Mouse (Mus musculus) hindbrain, embryonic 11.5 days (tissue): ENCODE data around the gene Prkcq. TPM values are rescaled to one million over a fixed set of nuclear protein-coding genes. Genes with fewer than 3 reads are reported as not detected.

Experiments used
- ATAC-seq: fragments of 200-750 bp; cut with Nextera tagmentation; 2 replicates; pipeline ENCODE4 v1.8.0; 2017; ENCODE audit warnings: mild to moderate bottlenecking, moderate TSS enrichment, moderate library complexity; ENCODE audit not compliant: low FRiP score
- DNase-seq: peaks from one replicate; pipeline ENCODE4 v3.0.0-alpha.2; 2015; ENCODE audit warnings: low spot score
- H3K27ac ChIP-seq: fragments of 300-500 bp; sonication (generic); 2 replicates; pipeline ENCODE4 v1.5.1; 2014; ENCODE audit warnings: mild to moderate bottlenecking, low read depth, low read length
- H3K27me3 ChIP-seq: fragments of 300-500 bp; sonication (generic); 2 replicates; pipeline ENCODE4 v1.6.1; 2014; ENCODE audit warnings: mild to moderate bottlenecking, low read length, moderate library complexity, mixed read lengths; ENCODE audit not compliant: control insufficient read depth, insufficient read depth
- H3K36me3 ChIP-seq: fragments of 300-500 bp; sonication (generic); 2 replicates; pipeline ENCODE4 v1.6.1; 2014; ENCODE audit warnings: mild to moderate bottlenecking, low read length, moderate library complexity, mixed read lengths; ENCODE audit not compliant: control insufficient read depth, insufficient read depth
- H3K4me1 ChIP-seq: fragments of 300-500 bp; sonication (generic); replicated peaks from 2 replicates; pipeline ENCODE4 v1.6.1; 2014; ENCODE audit warnings: low read length, mixed read lengths; ENCODE audit not compliant: control insufficient read depth, insufficient read depth
- H3K4me2 ChIP-seq: fragments of 300-500 bp; sonication (generic); replicated peaks from 2 replicates; pipeline ENCODE4 v1.6.1; 2014; ENCODE audit warnings: mild to moderate bottlenecking, low read depth, low read length
- H3K4me3 ChIP-seq: fragments of 300-500 bp; sonication (generic); 2 replicates; pipeline ENCODE4 v1.5.1; 2014; ENCODE audit warnings: low read depth, low read length
- H3K9ac ChIP-seq: fragments of 300-500 bp; sonication (generic); 2 replicates; pipeline ENCODE4 v1.6.1; 2014; ENCODE audit warnings: low read depth, low read length
- H3K9me3 ChIP-seq: fragments of 300-500 bp; sonication (generic); 2 replicates; pipeline ENCODE4 v1.6.1; 2016; ENCODE audit warnings: low read length; ENCODE audit not compliant: control insufficient read depth
- WGBS: fragments of 180-500 bp; shearing (Covaris S2); extraction: QIAGEN DNeasy Blood & Tissue Kit; methylation state at CpG from one replicate; pipeline ENCODE4 v1.1.7; 2014; 5-methylcytosine and 5-hydroxymethylcytosine counted together
- polyA plus RNA-seq: library from polyadenylated mRNA; unstranded; fragments of >200 nt; fragmentation: Nextera tagmentation; extraction: Ambion mirVana; gene quantifications from 2 replicates; pipeline ENCODE4 v1.2.1, GENCODE M21; 2014

Prkcq gene
- polyA plus RNA-seq, 1 experiment from 2014 or later, result 3.1 TPM

DNA sequence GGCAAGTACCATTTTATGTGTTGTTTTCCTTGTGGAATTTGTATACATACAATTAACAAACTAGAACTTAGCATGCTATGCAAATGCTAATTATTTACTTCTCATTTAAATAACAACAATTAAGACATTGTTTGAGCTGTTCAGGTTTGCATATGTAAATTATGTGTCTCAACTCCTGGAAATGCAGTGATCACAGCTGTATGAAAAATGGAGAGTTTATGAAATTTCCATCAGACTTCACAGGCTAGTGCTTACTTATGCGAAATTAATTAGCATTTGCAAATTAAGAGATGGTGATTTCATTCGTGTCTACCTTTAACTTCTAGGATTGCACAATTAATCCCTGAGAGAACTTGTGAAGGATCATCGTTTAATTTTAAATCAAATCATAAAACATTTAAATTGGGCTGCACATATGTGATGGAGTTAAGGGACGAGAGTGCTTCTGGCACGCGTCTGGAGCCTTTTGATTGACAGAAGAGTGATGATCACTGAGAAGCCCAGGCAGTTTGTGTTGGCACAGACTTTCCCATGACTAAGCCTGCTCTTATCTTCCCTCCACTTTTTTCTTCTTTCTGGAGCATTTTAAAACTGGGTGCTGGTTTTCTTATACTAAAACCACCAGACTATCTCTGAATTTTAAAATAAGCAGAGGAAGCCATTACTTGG is 20.1 kb upstream of the Prkcq start:
- Histone ChIP-seq H3K9me3 (no peaks in the 10 kb centered on the region), H3K4me2 (no peak overlapping the region), H3K27me3 (no peaks in the 10 kb centered on the region), H3K4me3 (no peak overlapping the region), H3K4me1 (no peaks in the 10 kb centered on the region), H3K27ac (no peak overlapping the region), H3K36me3 (no peaks in the 10 kb centered on the region), H3K9ac (no peak overlapping the region)
- no peak for ATAC-seq
- WGBS, result 87% methylated on average over 6 of the region's 6 CpGs
- no peak for DNase-seq

DNA sequence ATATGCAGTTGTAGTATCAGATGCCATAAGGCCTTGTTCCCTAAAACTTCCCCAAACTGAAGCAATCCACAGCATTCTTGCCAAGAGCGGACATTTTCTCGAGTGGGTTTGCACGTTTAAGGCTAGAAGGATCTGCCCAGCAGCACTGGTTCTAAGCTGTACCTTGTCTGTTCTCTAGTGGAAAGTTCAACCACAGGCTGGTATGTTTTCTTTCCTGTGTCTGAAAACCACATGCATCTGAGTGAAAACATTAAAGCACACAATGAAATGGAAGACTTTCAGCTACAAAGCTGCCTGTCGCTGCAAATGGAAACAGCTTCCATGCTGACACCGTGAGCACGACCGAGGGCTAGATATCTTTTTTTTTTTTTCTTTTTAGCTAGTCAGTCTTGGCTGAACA is 12.3 kb upstream of the Prkcq start:
- Histone ChIP-seq H3K4me2 (no peak overlapping the region), H3K9me3 (no peaks in the 10 kb centered on the region), H3K4me3 (no peak overlapping the region), H3K4me1 (no peaks in the 10 kb centered on the region), H3K9ac (no peak overlapping the region), H3K27me3 (no peaks in the 10 kb centered on the region), H3K27ac (no peak overlapping the region), H3K36me3 (no peaks in the 10 kb centered on the region)
- 89% methylated on average over 7 of the region's 7 CpGs for WGBS
- DNase-seq, result no peak
- ATAC-seq, result no peak

DNA sequence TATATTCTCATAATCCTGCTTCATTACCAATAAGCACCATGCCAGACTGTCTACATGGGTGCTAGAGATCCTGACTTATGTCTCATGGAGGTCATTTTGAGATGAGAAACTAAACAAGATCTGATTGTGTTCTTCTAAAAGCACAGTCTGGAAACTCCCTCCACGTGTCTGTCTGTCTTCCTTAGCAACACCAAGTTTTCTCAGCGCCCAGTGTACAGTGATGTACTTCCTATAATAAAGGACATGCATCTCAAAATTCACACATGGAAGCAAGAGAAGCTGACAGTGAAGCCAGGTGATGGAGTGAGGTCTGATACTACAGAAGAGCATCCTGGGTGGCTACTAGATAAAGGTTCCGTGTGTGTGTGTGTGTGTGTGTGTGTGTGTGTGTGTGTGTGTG is 11.2 kb upstream of the Prkcq start:
- 83% methylated on average over 3 of the region's 3 CpGs for WGBS
- no peak for ATAC-seq
- DNase-seq, result no peak
- Histone ChIP-seq H3K27ac (no peak overlapping the region), H3K27me3 (no peaks in the 10 kb centered on the region), H3K36me3 (no peaks in the 10 kb centered on the region), H3K9me3 (no peaks in the 10 kb centered on the region), H3K4me1 (no peaks in the 10 kb centered on the region), H3K4me2 (no peak overlapping the region), H3K4me3 (no peak overlapping the region), H3K9ac (no peak overlapping the region)

DNA sequence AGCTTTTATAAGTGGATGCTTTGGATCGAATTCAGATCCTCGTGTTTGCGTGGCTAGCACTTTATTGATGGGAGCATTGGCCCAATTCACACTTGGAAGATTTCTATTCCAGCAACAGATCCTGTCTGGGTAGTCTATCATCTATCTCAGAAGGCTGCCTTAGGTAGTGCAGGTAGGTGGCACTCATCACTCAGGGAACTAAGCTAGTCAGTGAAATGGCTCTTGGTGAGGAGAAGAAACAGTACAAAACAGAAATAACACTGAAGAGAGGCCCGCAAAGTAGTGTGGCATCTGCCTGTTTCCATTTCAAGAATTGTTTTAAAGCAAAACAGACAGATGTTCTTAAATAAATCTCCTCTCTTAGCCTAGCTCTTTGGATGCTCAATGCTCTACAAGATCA is 10.6 kb upstream of the Prkcq start:
- Histone ChIP-seq H3K9me3 (no peaks in the 10 kb centered on the region), H3K4me3 (no peak overlapping the region), H3K27me3 (no peaks in the 10 kb centered on the region), H3K9ac (no peak overlapping the region), H3K36me3 (no peaks in the 10 kb centered on the region), H3K4me2 (no peak overlapping the region), H3K4me1 (no peaks in the 10 kb centered on the region), H3K27ac (no peak overlapping the region)
- WGBS, result 91% methylated on average over 4 of the region's 4 CpGs
- DNase-seq, result no peak
- ATAC-seq, result no peak

DNA sequence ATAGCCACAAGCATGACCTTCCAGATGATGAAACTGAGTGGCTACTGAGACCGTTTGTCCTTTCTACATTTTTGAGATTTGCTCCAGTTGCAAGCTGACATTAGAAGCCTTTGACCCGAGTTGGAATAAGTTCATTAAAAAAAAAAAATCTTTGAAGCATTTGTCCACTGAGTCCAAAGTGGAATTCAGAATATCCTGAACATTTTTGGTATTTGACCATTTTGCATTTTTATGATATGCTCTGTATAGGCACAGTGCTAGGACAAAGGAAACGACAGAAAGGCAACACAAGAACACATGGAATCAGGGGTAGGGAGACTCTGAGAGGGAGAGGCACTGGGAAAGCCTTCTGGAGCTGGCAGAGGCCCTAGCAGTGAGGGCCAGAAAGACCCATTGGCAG is 9.2 kb upstream of the Prkcq start:
- Histone ChIP-seq H3K36me3 (no peaks in the 10 kb centered on the region), H3K4me2 (no peak overlapping the region), H3K4me1 (no peaks in the 10 kb centered on the region), H3K27me3 (no peaks in the 10 kb centered on the region), H3K9me3 (no peaks in the 10 kb centered on the region), H3K9ac (no peak overlapping the region), H3K4me3 (no peak overlapping the region), H3K27ac (no peak overlapping the region)
- DNase-seq (no peak), ATAC-seq (no peak)
- WGBS, result 76% methylated on average over 3 of the region's 3 CpGs

DNA sequence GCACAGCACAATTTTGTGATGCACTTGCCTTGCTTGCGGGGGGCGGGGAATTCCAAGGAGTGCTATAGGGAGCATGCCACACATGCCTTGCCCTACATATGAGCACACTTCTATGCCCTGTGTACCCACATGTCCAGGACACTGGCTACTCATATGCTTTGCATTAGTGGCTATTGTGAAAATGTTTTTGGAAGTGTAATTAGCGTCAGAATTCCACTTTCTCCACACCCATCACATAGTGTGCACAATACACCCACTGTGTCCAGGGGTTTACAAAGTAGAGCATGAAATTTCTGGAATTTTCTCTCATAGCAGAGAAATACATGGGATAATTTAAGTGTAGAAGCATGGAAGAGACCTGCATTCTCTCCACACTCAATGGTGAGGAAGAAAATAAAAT is 7.7 kb upstream of the Prkcq start:
- H3K36me3 ChIP-seq, result no peaks in the 10 kb centered on the region
- H3K4me3 ChIP-seq, result no peak overlapping the region
- no peak for DNase-seq
- H3K9ac ChIP-seq, result no peak overlapping the region
- H3K27ac ChIP-seq, result no peak overlapping the region
- H3K9me3 ChIP-seq, result no peaks in the 10 kb centered on the region
- H3K4me2 ChIP-seq, result no peak overlapping the region
- no peaks in the 10 kb centered on the region for H3K27me3 ChIP-seq
- 75% methylated on average over 3 of the region's 3 CpGs for WGBS
- no peaks in the 10 kb centered on the region for H3K4me1 ChIP-seq
- no peak for ATAC-seq

DNA sequence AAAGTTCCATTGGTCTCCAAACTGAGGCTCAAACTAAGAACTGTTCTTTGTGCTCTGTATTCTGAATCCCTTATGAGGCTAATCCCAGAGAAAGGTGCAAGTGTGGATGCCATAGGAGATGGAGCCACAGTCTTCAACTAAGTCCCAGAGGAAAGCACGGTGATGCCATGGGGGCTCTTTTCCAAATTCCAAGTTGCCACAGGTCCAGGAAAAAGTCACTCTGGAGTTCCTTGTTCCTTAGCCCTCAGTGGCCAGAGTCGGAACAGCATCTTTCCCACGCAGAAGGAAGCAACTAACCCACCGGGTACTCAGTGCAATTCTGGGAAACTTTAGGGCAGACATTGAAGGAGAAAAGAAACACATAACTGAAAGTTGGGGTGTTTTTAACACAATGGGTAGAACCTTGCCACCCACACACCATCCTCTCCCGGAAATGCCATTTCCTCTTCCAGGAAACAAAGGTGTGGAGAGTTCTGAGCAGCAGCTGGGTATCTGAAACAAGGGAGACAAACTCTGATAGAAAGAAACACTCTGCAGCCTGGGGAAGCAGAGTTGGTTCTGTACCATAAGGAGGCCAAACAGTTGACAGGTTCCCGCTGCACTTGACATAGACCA is 2.1 kb upstream of the Prkcq start:
- Histone ChIP-seq H3K9ac (no peak overlapping the region), H3K4me2 (no peak overlapping the region), H3K27ac (no peak overlapping the region), H3K36me3 (no peaks in the 10 kb centered on the region), H3K4me3 (no peak overlapping the region), H3K9me3 (no peaks in the 10 kb centered on the region), H3K27me3 (peaks cover 3% of the 10 kb centered on the region; the same call in 1 of the 2 replicates), H3K4me1 (no peaks in the 10 kb centered on the region)
- ATAC-seq, result no peak
- WGBS, result 73% methylated on average over 6 of the region's 6 CpGs
- DNase-seq, result no peak

DNA sequence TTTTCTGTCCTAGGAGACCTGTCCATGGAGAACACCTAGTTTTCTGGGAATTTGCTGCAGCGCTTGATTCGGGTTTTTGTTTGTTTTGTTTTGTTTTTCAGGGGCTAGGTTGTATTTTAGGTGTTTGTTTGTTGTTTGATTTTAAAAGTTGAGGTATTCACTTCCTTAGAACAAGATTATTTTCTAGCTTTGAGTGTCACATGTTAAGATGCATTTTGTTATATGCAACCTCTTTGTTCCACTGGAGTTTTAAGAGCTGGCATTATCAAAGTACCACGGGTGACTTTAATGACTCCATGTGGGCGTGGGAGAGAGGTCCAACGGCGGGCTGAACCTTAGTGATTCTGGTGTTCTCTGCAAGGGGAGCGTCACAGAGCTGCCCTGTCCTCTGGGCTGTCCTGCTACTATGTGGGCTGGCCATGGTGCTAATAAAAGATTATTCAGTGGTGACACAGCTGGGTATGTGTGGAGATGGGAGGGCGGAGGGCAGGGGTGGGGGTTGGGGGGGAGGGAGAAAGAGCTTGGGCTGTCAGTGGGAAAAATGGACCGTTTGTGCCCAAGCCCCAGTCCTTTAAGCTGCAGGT is 1.0 kb downstream of the Prkcq start:
- Histone ChIP-seq H3K4me1 (no peaks in the 10 kb centered on the region), H3K27ac (no peak overlapping the region), H3K27me3 (peaks cover 3% of the 10 kb centered on the region; the same call in 1 of the 2 replicates), H3K9ac (no peak overlapping the region), H3K4me2 (peak overlapping the region; percentile 77), H3K9me3 (no peaks in the 10 kb centered on the region), H3K36me3 (no peaks in the 10 kb centered on the region), H3K4me3 (no peak overlapping the region; the same call in 1 of the 2 replicates)
- peak; percentile 28 for DNase-seq
- ATAC-seq, result peak; percentile 55
- WGBS, result 17% methylated on average over 9 of the region's 9 CpGs

DNA sequence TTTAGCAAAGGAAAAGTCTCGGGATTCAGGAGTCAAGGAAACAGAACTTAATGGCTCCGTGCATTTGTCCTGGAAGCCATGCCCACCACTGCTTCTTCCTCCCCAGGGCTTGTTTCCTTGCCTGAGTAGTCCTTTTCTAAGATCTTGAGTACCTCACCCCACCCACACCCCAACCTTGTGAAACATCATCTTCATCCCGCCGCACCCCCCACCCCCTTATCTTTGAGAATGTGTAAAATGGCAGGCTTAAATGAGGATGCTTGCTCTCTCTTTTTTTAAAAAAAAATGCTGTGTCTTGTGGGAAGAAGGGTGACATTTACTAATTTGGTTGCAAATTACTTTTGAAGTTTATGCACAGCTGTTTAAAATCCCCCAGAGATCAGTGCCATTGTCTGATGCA is 1.6 kb downstream of the Prkcq start:
- no peak overlapping the region for H3K9ac ChIP-seq
- no peaks in the 10 kb centered on the region for H3K9me3 ChIP-seq
- no peaks in the 10 kb centered on the region for H3K36me3 ChIP-seq
- 46% methylated on average over 4 of the region's 4 CpGs for WGBS
- no peaks in the 10 kb centered on the region for H3K4me1 ChIP-seq
- no peak overlapping the region for H3K27ac ChIP-seq
- 0 out of 2 replicates have a peak overlapping the region, but pooled peaks have one; percentile 77 for H3K4me2 ChIP-seq
- DNase-seq, result no peak
- H3K4me3 ChIP-seq, result no peak overlapping the region
- ATAC-seq, result no peak
- peaks cover 3% of the 10 kb centered on the region; the same call in 1 of the 2 replicates for H3K27me3 ChIP-seq
